Mouse (Mus musculus) C2C12 (cell line): ENCODE measurements around the gene Lpp. TPM values are rescaled to one million over a fixed set of nuclear protein-coding genes. Genes with fewer than 3 reads are reported as not detected.

Source experiments
- H3K27me3 ChIP-seq: one replicate; pipeline ENCODE4 v1.6.1; 2011; ENCODE audit not compliant: control insufficient read depth, insufficient read depth, insufficient read length
- H3K36me3 ChIP-seq: one replicate; pipeline ENCODE4 v1.6.1; 2011; ENCODE audit not compliant: control insufficient read depth, insufficient read depth
- H3K4me3 ChIP-seq: one replicate; pipeline ENCODE4 v1.5.1; 2011; ENCODE audit warnings: mild to moderate bottlenecking, control low read depth; ENCODE audit not compliant: poor library complexity, insufficient read depth, severe bottlenecking
- H3K79me2 ChIP-seq: one replicate; pipeline ENCODE4 v1.6.1; 2011; ENCODE audit not compliant: control insufficient read depth, insufficient read depth
- H3K79me3 ChIP-seq: one replicate; pipeline ENCODE4 v1.6.1; 2011; ENCODE audit warnings: low read depth, control low read depth
- H3ac ChIP-seq: one replicate; pipeline ENCODE3; 2011; ENCODE audit warnings: low read depth; ENCODE audit not compliant: control insufficient read depth, insufficient read length
- CEBPB ChIP-seq: IDR thresholded peaks from one replicate; pipeline ENCODE4 v1.6.1; 2011; ENCODE audit warnings: low read depth, mild to moderate bottlenecking, control low read depth, moderate library complexity
- CTCF ChIP-seq: IDR thresholded peaks from one replicate; pipeline ENCODE4 v1.5.1; 2011; ENCODE audit not compliant: control insufficient read depth, insufficient read depth, insufficient read length
- FOSL1 ChIP-seq: IDR thresholded peaks from one replicate; pipeline ENCODE4 v1.8.0; 2011; ENCODE audit warnings: mild to moderate bottlenecking, low read length; ENCODE audit not compliant: poor library complexity, insufficient read depth, severe bottlenecking
- MAX ChIP-seq: IDR thresholded peaks from one replicate; pipeline ENCODE4 v1.6.1; 2011; ENCODE audit warnings: mild to moderate bottlenecking, control low read depth
- MYOD1 ChIP-seq: IDR thresholded peaks from one replicate; pipeline ENCODE4 v1.6.1; 2011; ENCODE audit warnings: low read depth; ENCODE audit not compliant: control insufficient read depth, insufficient read length
- MYOG ChIP-seq: IDR thresholded peaks from one replicate; pipeline ENCODE4 v1.6.1; 2011; ENCODE audit not compliant: control insufficient read depth, insufficient read length; ENCODE audit errors: extremely low read depth
- USF1 ChIP-seq: IDR thresholded peaks from one replicate; pipeline ENCODE4 v1.6.1; 2011; ENCODE audit warnings: low read depth, mild to moderate bottlenecking, control low read depth, moderate library complexity
- polyA plus RNA-seq: library from polyadenylated mRNA; unstranded; fragments of >200 nt; fragmentation: generic; extraction: Trizol; gene quantifications from one replicate; pipeline ENCODE4 v1.2.1, GENCODE M21; 2012; ENCODE audit warnings: missing spikeins

The Lpp gene
- polyA plus RNA-seq, 1 experiment = 9.6 TPM

DNA sequence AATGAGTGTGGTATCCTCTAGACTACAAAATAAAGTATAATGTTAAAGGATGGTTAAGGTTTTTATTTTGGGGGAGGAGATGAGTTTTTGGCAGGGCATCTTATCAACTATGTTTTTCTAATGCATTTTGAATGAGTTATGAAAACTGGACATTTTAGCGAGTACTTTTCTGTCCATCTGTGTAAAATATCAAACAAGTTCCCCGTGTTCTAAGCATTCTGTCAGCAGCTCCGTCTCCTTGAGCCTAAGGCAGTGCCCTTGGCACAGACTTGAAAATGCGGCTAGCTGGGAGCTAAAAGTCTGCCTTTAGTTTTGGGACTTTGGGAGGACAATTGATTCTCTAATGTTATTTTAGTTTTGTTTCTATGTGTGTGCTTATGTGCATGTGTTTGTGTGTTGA lies 165.2 kb downstream of the Lpp start:
- Histone ChIP-seq H3K79me2 (peaks cover 41% of the 10 kb centered on the region), H3K36me3 (peaks cover 11% of the 10 kb centered on the region), H3K4me3 (no peak overlapping the region), H3K79me3 (peaks cover 14% of the 10 kb centered on the region), H3ac (no peak overlapping the region), H3K27me3 (no peaks in the 10 kb centered on the region)
- TF ChIP-seq MAX = no peak
- no peak for TF ChIP-seq CEBPB
- TF ChIP-seq MYOD1 = no peak

DNA sequence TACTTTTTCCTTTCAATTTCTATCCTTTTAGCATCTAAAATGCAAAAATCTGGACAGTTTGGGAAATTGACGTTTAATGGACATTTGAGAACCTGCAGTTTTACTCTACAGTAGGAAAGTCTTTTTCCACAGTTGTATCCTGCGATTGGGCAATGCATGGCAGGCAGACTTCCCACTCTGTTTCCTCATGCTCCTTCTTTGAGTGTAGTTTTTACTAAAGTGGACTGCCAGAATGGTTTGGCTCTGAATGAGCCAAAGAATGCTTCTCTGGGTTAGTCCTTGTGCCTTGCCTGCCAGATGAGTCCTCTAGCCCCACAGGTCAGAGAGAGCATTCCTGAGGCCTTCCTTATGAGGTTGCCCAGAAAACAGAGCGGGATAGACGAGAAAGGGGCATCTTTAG lies 166.5 kb downstream of the Lpp start:
- TF ChIP-seq USF1 = no peak
- no peak for TF ChIP-seq CEBPB
- no peak for TF ChIP-seq FOSL1
- no peak for TF ChIP-seq MAX
- TF ChIP-seq MYOD1 = no peak
- no peak for TF ChIP-seq MYOG
- no peak for TF ChIP-seq CTCF
- Histone ChIP-seq H3K27me3 (no peaks in the 10 kb centered on the region), H3ac (no peak overlapping the region), H3K4me3 (no peak overlapping the region), H3K36me3 (peaks cover 11% of the 10 kb centered on the region), H3K79me2 (peaks cover 41% of the 10 kb centered on the region), H3K79me3 (peaks cover 15% of the 10 kb centered on the region)

DNA sequence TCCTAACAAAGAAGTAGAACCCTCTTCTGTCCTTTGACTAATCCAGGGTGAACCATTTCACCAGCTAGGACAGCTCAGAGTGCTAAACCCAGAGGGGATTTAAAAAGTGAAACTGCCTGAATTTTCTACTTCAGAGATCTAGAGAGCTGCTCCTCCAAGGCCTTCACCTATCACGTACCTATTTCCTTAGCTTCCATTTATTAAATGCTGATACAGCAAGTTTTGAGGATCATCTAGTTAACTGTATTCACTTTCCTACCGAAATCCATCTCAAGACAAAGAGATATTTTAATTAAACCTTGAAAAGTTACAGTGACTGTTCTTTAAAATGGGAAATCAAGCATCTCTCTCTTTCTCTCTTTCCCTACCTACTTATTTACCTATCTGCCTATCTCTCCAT lies 167.7 kb downstream of the Lpp start:
- Histone ChIP-seq H3K79me2 (peaks cover 37% of the 10 kb centered on the region), H3K79me3 (peaks cover 6% of the 10 kb centered on the region), H3K36me3 (peaks cover 5% of the 10 kb centered on the region), H3K27me3 (no peaks in the 10 kb centered on the region), H3K4me3 (no peak overlapping the region), H3ac (no peak overlapping the region)
- no peak for TF ChIP-seq MAX
- no peak for TF ChIP-seq MYOD1
- no peak for TF ChIP-seq CEBPB
- no peak for TF ChIP-seq FOSL1
- TF ChIP-seq USF1 = no peak
- no peak for TF ChIP-seq MYOG
- TF ChIP-seq CTCF = no peak

GRCm38 (mm10) chr16:24561602-24562001 lies 168.3 kb downstream of the Lpp start:
- Histone ChIP-seq H3K36me3 (peaks cover 7% of the 10 kb centered on the region), H3K79me2 (peaks cover 34% of the 10 kb centered on the region)
- no peak for TF ChIP-seq CEBPB
- TF ChIP-seq MAX = no peak
- TF ChIP-seq USF1 = no peak
- no peak for TF ChIP-seq MYOD1
- no peak for TF ChIP-seq MYOG
- no peak for TF ChIP-seq FOSL1
- TF ChIP-seq CTCF = no peak

GRCm38 (mm10) chr16:24565311-24565710 lies 172.0 kb downstream of the Lpp start:
- Histone ChIP-seq H3K79me2 (peaks cover 49% of the 10 kb centered on the region), H3K79me3 (peaks cover 4% of the 10 kb centered on the region), H3K27me3 (no peaks in the 10 kb centered on the region), H3K36me3 (peaks cover 18% of the 10 kb centered on the region), H3K4me3 (no peak overlapping the region), H3ac (no peak overlapping the region)
- TF ChIP-seq CTCF = no peak
- TF ChIP-seq USF1 = no peak
- no peak for TF ChIP-seq MYOD1

More at GRCm38 (mm10) chr16:24561602-24562001, 168.3 kb downstream of the Lpp start:
- H3K4me3 ChIP-seq = no peak overlapping the region
- H3K27me3 ChIP-seq = no peaks in the 10 kb centered on the region
- no peak overlapping the region for H3ac ChIP-seq
- peaks cover 4% of the 10 kb centered on the region for H3K79me3 ChIP-seq

- Histone ChIP-seq H3K79me2 (peaks cover 49% of the 10 kb centered on the region), H3ac (no peak overlapping the region), H3K79me3 (peaks cover 4% of the 10 kb centered on the region), H3K36me3 (peaks cover 18% of the 10 kb centered on the region), H3K4me3 (no peak overlapping the region), H3K27me3 (no peaks in the 10 kb centered on the region)
- TF ChIP-seq CEBPB = no peak
- no peak for TF ChIP-seq FOSL1
- TF ChIP-seq MYOG = no peak
- TF ChIP-seq CTCF = no peak
- no peak for TF ChIP-seq MYOD1
- no peak for TF ChIP-seq USF1
- TF ChIP-seq MAX = no peak
These were observed 173.0 kb downstream of the Lpp start for GRCm38 (mm10) chr16:24566277-24566676.
